Mouse (Mus musculus): ENCODE measurements around the gene Mon2. TPM values are rescaled to one million over a fixed set of nuclear protein-coding genes. Genes with fewer than 3 reads are reported as not detected.
"Not testable (repeated sequence)": the region's sequence is repeated elsewhere in the genome, so short reads cannot be mapped to it uniquely, and the experiment has no call there.

The Mon2 gene
- polyA plus RNA-seq, 1 experiment = 49.0 TPM

DNA sequence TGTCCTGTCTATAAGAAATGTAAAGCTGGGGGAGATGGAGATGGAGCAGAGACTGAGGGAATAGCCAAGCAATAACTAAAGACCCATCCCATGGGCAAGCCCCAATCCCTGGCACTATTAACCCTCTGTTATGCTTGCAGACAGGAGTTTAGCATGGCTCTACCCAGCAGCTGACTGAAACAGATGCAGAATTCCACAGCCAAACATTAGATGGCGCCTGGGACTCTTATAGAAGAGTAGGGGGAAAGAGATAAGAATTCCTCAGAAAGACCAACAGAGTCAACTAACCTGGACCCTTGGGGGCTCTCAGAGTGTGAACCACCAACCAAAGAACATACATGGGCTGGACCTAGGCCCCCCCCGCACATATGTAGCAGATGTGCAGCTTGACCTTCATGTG lies 36.4 kb downstream of the Mon2 start:
- H3K27ac ChIP-seq (ENCODE audit: insufficient read depth, low read depth, low read length) = no peak overlapping the region
- 76% methylated on average over 2 of the region's 2 CpGs for WGBS
- H3K4me1 ChIP-seq (ENCODE audit: control insufficient read depth, insufficient read depth, insufficient read length, low read length) = no peaks in the 10 kb centered on the region
- no peak overlapping the region for H3K4me3 ChIP-seq (ENCODE audit: low read depth, low read length)
- TF ChIP-seq CTCF (IDR thresholded peaks at IDR 0.05; ENCODE audit: extremely low read depth, insufficient read length, insufficient replicate concordance, low read depth, low read length) = no peak
- no peak for TF ChIP-seq POLR2A (IDR thresholded peaks at IDR 0.05; ENCODE audit: low read depth, low read length)
- no peaks in the 10 kb centered on the region for H3K27me3 ChIP-seq (ENCODE audit: control insufficient read depth, insufficient read depth, low read length)
- H3K36me3 ChIP-seq (ENCODE audit: control insufficient read depth, insufficient read depth, low read length) = peaks cover 65% of the 10 kb centered on the region

GRCm38 (mm10) chr10:123032078-123032646 lies 44.1 kb downstream of the Mon2 start:
- Histone ChIP-seq H3K36me3 (ENCODE audit: control insufficient read depth, insufficient read depth, low read length) (peaks cover 63% of the 10 kb centered on the region), H3K27ac (ENCODE audit: insufficient read depth, low read depth, low read length) (no peak overlapping the region), H3K4me1 (ENCODE audit: control insufficient read depth, insufficient read depth, insufficient read length, low read length) (peaks cover 4% of the 10 kb centered on the region; the same call in 1 of the 2 replicates), H3K4me3 (ENCODE audit: low read depth, low read length) (no peak overlapping the region), H3K27me3 (ENCODE audit: control insufficient read depth, insufficient read depth, low read length) (no peaks in the 10 kb centered on the region)
- TF ChIP-seq POLR2A (IDR thresholded peaks at IDR 0.05; ENCODE audit: low read depth, low read length) (no peak), CTCF (IDR thresholded peaks at IDR 0.05; ENCODE audit: extremely low read depth, insufficient read length, insufficient replicate concordance, low read depth, low read length) (no peak)
- 39% methylated on average over 14 of the region's 14 CpGs for WGBS

GRCm38 (mm10) chr10:123031449-123031848 lies 44.9 kb downstream of the Mon2 start:
- H3K4me1 ChIP-seq (ENCODE audit: control insufficient read depth, insufficient read depth, insufficient read length, low read length) = peaks cover 4% of the 10 kb centered on the region; the same call in 1 of the 2 replicates
- TF ChIP-seq CTCF (IDR thresholded peaks at IDR 0.05; ENCODE audit: extremely low read depth, insufficient read length, insufficient replicate concordance, low read depth, low read length) (no peak), POLR2A (IDR thresholded peaks at IDR 0.05; ENCODE audit: low read depth, low read length) (no peak)
- H3K4me3 ChIP-seq (ENCODE audit: low read depth, low read length) = no peak overlapping the region
- no peaks in the 10 kb centered on the region for H3K27me3 ChIP-seq (ENCODE audit: control insufficient read depth, insufficient read depth, low read length)
- 75% methylated on average over 8 of the region's 8 CpGs for WGBS
- H3K36me3 ChIP-seq (ENCODE audit: control insufficient read depth, insufficient read depth, low read length) = peaks cover 60% of the 10 kb centered on the region
- no peak overlapping the region for H3K27ac ChIP-seq (ENCODE audit: insufficient read depth, low read depth, low read length)

- peaks cover 59% of the 10 kb centered on the region for H3K36me3 ChIP-seq (ENCODE audit: control insufficient read depth, insufficient read depth, low read length)
- no peaks in the 10 kb centered on the region for H3K27me3 ChIP-seq (ENCODE audit: control insufficient read depth, insufficient read depth, low read length)
- no peak for TF ChIP-seq POLR2A (IDR thresholded peaks at IDR 0.05; ENCODE audit: low read depth, low read length)
- TF ChIP-seq CTCF (IDR thresholded peaks at IDR 0.05; ENCODE audit: extremely low read depth, insufficient read length, insufficient replicate concordance, low read depth, low read length) = no peak
- WGBS = 93% methylated on average over 9 of the region's 9 CpGs
- no peak overlapping the region for H3K27ac ChIP-seq (ENCODE audit: insufficient read depth, low read depth, low read length)
- no peak overlapping the region for H3K4me3 ChIP-seq (ENCODE audit: low read depth, low read length)
- H3K4me1 ChIP-seq (ENCODE audit: control insufficient read depth, insufficient read depth, insufficient read length, low read length) = peaks cover 4% of the 10 kb centered on the region; the same call in 1 of the 2 replicates
Observed at GRCm38 (mm10) chr10:123030589-123030988, 45.7 kb downstream of the Mon2 start.

GRCm38 (mm10) chr10:123028949-123029348 lies 47.4 kb downstream of the Mon2 start:
- 89% methylated on average over 4 of the region's 4 CpGs for WGBS
- Histone ChIP-seq H3K36me3 (ENCODE audit: control insufficient read depth, insufficient read depth, low read length) (peaks cover 57% of the 10 kb centered on the region), H3K27me3 (ENCODE audit: control insufficient read depth, insufficient read depth, low read length) (no peaks in the 10 kb centered on the region), H3K27ac (ENCODE audit: insufficient read depth, low read depth, low read length) (no peak overlapping the region), H3K4me3 (ENCODE audit: low read depth, low read length) (no peak overlapping the region), H3K4me1 (ENCODE audit: control insufficient read depth, insufficient read depth, insufficient read length, low read length) (peaks cover 4% of the 10 kb centered on the region; the same call in 1 of the 2 replicates)
- no peak for TF ChIP-seq CTCF (IDR thresholded peaks at IDR 0.05; ENCODE audit: extremely low read depth, insufficient read length, insufficient replicate concordance, low read depth, low read length)
- TF ChIP-seq POLR2A (IDR thresholded peaks at IDR 0.05; ENCODE audit: low read depth, low read length) = no peak

DNA sequence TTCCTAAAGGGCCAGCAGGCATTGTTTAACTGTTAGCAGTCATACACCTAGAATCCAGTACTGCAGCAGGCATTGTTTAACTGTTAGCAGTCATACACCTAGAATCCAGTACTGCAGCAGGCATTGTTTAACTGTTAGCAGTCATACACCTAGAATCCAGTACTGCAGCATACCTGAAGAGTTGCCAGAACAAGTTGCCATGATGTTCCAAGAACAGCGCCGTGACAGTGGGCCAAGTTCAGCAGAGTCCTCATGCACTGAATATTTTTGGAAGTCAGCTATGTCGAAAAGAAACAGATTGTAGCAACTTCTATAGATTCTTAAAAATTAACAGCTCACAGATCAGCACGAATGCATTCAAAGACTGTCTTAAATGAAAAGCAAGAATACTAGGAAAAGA lies 49.6 kb downstream of the Mon2 start:
- H3K4me3 ChIP-seq (ENCODE audit: low read depth, low read length); H3K27ac ChIP-seq (ENCODE audit: insufficient read depth, low read depth, low read length); H3K27me3 ChIP-seq (ENCODE audit: control insufficient read depth, insufficient read depth, low read length); H3K4me1 ChIP-seq (ENCODE audit: control insufficient read depth, insufficient read depth, insufficient read length, low read length): not testable (repeated sequence)
- H3K36me3 ChIP-seq (ENCODE audit: control insufficient read depth, insufficient read depth, low read length) = peaks cover 64% of the 10 kb centered on the region
- WGBS = 93% methylated on average over 4 of the region's 4 CpGs

GRCm38 (mm10) chr10:123013435-123013834 lies 62.9 kb downstream of the Mon2 start:
- TF ChIP-seq CTCF (IDR thresholded peaks at IDR 0.05; ENCODE audit: extremely low read depth, insufficient read length, insufficient replicate concordance, low read depth, low read length) = no peak
- no peak for TF ChIP-seq POLR2A (IDR thresholded peaks at IDR 0.05; ENCODE audit: low read depth, low read length)
- no peaks in the 10 kb centered on the region for H3K4me1 ChIP-seq (ENCODE audit: control insufficient read depth, insufficient read depth, insufficient read length, low read length)
- H3K4me3 ChIP-seq (ENCODE audit: low read depth, low read length) = no peak overlapping the region
- no peaks in the 10 kb centered on the region for H3K27me3 ChIP-seq (ENCODE audit: control insufficient read depth, insufficient read depth, low read length)
- WGBS = 78% methylated on average over 18 of the region's 18 CpGs
- no peak overlapping the region for H3K27ac ChIP-seq (ENCODE audit: insufficient read depth, low read depth, low read length)
- H3K36me3 ChIP-seq (ENCODE audit: control insufficient read depth, insufficient read depth, low read length) = peaks cover 65% of the 10 kb centered on the region

Data from small intestine, adult 2 months (tissue).